Mouse (Mus musculus) granulocyte monocyte progenitor cell, adult 5-6 weeks (primary cell): Measurements from ENCODE around the gene Atrnl1. TPM values are rescaled to one million over a fixed set of nuclear protein-coding genes. Genes with fewer than 3 reads are reported as not detected.

Source experiments
- ATAC-seq: replicated peaks from 2 replicates; pipeline ENCODE4 v1.8.0; 2016; ENCODE audit warnings: mild to moderate bottlenecking, moderate TSS enrichment, inconsistent platforms; ENCODE audit not compliant: poor library complexity, severe bottlenecking
- total RNA-seq, 2 experiments: library from RNA; stranded (forward) in 1 of 2; stranded (reverse) in 1 of 2; fragments of 200-712, 200-1000 nt in 1 of 2; fragments of >200 nt in 1 of 2; fragmentation: Nextera tagmentation in 1 of 2; gene quantifications; 2 replicates each; pipeline ENCODE4 v1.2.3; 2014 to 2017

The Atrnl1 gene
- total RNA-seq (2014; fragmentation: Nextera tagmentation) (13.7 and 15.7 TPM in 2 replicates), total RNA-seq (2017) (15.8 and 17.6 TPM in 2 replicates)

GRCm38 (mm10) chr19:57610476-57611261 lies at the start of gene Atrnl1:
Gene Atrnl1 (plus strand): TSS chr19:57611034.
- peak; percentile 66 for ATAC-seq

- ATAC-seq, result no peak
Measured at GRCm38 (mm10) chr19:57561486-57561885, 49.3 kb upstream of the Atrnl1 start.

DNA sequence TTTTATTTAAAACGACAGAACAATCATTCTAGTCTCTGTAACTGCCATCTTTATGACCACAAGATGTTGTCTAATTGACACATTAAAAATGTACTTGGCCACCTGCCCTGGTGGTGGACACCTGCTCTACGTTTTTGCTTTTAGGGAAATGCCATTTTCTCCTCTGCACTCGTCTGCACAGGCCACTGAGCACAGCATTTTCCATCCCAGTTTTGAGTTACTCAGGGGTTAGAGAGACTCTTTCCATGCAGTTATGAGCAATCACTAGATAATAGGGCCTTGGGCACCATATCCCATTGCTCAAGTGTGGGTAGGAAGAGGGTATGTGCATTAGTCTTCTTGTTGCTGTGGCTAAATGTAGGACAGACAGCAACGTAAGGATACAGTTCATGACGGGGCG lies 41.8 kb upstream of the Atrnl1 start:
- ATAC-seq, result no peak

GRCm38 (mm10) chr19:57572360-57573237 lies 38.2 kb upstream of the Atrnl1 start:
- no peak for ATAC-seq

- no peak for ATAC-seq
Measured at GRCm38 (mm10) chr19:57573470-57573869, 37.4 kb upstream of the Atrnl1 start.

GRCm38 (mm10) chr19:57575027-57575426 lies 35.8 kb upstream of the Atrnl1 start:
- no peak for ATAC-seq

DNA sequence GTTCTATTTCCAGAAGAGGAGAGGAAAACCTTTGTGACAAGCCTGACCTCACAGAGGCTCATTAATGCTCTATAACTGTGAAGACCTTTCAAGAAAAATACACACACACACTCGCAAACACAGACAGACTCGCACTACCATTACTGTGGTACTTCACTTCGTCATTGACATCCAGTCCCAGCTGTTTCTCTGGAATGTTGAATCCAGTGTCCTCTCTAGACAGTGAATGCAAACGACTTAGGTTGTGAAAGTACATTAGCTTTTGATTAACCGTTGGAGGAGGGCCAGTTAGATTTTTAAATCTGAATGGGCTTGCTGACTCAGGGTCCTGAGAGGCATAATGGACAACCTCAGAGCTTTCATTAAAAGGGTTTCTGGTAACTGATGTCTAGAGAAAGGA lies 34.0 kb upstream of the Atrnl1 start:
- ATAC-seq, result no peak

DNA sequence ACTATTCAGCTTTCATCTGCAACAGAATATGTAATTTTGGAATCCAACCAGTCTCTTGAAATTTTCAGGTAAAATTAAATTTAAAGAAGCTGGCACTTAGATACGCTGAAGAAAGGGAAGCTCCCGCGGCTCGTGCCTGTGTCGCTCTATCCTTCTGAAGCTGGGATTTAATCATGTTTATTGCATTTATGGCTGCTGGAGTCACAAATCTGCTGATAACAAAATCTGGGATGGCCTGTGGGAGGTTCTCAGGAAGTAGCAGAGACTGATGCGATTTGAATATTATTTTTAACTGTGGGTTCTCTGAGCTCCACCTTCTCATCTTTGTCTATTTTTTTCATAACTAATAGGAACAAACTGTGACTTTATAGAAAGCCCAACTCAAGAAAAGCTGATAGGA lies 33.6 kb upstream of the Atrnl1 start:
- ATAC-seq, result no peak

- no peak for ATAC-seq
Measured at GRCm38 (mm10) chr19:57580962-57581361, 29.9 kb upstream of the Atrnl1 start.

GRCm38 (mm10) chr19:57585231-57585792 lies 25.5 kb upstream of the Atrnl1 start:
- ATAC-seq, result no peak

DNA sequence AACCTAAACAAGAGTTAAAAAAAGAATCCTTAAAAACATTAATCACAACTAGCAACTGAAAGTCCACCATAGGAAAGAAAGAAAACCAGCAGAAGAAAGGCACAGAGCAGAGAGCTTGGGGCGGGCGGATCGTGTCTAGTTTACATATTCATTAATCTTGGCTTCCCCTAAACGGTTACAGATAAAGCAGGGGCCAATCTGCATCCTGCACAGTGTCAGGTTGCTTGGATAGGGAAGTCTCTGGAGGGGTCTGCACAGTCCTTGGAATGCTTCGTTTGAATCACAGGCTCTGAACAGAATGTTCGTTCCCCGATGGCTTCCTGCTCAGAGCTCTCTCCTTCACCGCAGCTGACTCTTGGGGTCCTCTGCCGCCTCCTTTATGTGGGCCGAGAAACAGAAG lies 24.7 kb upstream of the Atrnl1 start:
- 0 out of 2 replicates have a peak, but pooled peaks have one; percentile 25 for ATAC-seq

GRCm38 (mm10) chr19:57589516-57589915 lies 21.3 kb upstream of the Atrnl1 start:
- ATAC-seq, result no peak

GRCm38 (mm10) chr19:57590895-57591294 lies 19.9 kb upstream of the Atrnl1 start:
- ATAC-seq, result peak; percentile 94

DNA sequence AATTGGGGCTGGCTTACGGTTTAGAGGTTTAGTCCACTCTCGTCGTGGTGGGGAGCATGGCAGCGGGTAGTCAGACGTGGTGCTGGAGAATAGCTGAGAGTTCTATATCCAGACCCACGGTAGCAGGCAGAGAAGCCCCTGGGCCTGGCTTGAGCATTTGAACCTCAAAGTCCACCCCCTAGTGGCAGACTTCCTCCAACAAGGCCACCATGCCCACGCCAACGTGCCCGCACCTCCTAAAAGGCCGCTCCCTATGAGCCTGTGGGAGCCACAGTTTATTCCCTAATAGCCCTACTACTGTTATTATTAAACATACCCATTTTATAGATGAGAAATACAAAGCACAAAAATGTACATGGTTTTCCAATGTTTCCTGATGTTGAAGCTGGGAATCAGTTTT lies 19.2 kb upstream of the Atrnl1 start:
- no peak for ATAC-seq

- ATAC-seq, result no peak
Measured at GRCm38 (mm10) chr19:57592355-57592754, 18.5 kb upstream of the Atrnl1 start.

- ATAC-seq, result no peak
Measured at GRCm38 (mm10) chr19:57599126-57599525, 11.7 kb upstream of the Atrnl1 start.

DNA sequence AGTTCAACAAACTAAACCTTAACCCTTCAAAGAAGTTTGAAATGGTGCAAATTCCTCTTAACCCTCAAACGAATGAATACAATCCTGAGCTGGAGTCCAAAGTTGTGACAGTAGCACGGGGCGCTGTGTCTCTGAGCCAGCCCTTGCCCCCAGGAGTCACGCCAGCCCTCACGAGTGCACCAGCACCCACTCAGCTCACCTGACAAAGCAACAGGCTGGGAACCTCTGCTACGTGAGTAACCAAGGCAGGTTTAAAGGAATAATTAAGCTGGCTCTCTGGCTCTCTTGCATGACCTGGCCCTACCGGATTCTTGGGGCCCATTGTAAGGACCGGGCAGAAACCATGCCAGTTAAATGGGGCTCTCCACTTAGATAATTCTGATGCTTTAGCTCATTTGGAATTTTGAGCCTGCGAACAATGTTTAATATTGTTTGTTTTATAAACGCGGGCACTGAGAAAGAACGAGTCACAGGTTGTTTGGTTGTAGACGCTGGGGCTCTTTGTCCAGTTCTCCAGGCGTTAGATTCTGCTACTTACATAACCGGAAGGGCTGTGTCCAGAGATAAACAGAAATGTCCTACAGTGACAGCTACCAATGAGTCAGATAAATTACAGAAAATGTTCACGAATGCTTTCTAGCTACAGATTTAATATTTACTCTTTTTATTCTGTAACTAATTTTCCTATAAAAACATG lies 10.5 kb upstream of the Atrnl1 start:
- ATAC-seq, result no peak

DNA sequence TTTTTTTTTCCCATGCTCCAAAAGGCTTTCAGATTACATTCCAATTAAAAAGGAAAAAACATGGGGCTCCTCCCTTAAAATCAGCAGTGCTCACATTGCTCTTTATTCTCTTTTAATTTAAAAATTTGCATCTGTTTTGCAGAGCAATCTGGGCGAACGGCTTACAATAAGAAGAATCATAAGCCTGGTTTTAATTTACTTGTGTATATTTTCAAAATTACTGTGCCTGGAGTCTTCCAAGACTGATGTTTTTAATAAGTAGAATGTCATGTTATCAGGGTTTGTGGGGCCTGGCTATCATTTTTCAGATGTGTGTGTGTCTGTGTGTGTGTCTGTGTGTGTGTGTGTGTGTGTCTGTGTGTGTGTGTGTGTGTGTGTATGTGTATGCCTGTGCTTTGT lies 9.9 kb upstream of the Atrnl1 start:
- ATAC-seq, result no peak

- no peak for ATAC-seq
Measured at GRCm38 (mm10) chr19:57603593-57603992, 7.2 kb upstream of the Atrnl1 start.

- no peak for ATAC-seq
Measured at GRCm38 (mm10) chr19:57605941-57606340, 4.9 kb upstream of the Atrnl1 start.
